Mouse (Mus musculus) spleen, adult 18-20 months (tissue): ENCODE measurements around the gene Phb.

Experiments used
- DNase-seq, 2 experiments: peaks; one replicate each; pipeline ENCODE4 v3.0.0; 2022; ENCODE audit warnings: mixed read lengths in 2 of 2

Phb gene

DNA sequence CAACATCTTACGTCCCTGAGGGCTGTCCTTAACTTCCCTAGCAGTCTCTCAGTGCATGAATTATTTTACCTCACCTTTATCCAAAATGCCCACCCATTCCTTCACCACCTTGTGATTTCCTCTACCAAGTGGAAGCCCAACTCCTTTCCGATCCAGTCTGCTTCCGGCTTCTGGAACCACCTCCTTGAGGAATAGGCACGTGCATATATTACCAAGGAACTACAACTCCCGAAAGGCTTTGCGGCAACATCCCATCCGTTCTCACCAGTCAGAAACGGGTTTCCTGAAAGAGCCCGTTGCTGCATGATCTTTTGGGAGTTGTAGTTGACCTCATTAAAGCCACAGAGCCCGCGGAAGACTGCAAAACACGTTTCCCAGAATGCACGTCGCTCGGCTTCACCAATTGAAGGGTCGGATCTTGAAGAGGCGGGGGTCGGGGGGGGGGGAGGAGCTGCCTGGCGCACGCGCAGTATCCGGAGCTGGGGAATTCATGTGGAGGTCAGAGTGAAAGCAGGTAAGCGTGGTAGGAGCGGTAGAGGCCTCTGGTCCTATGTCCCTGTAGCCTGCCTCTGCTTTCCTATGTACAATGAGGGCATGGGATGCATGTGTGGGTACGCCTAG lies at the start of gene Phb:
Phb (plus strand) TSS at position 429 of the 621 bp plus-strand sequence.
- DNase-seq = peak; percentile 83 to 84

DNA sequence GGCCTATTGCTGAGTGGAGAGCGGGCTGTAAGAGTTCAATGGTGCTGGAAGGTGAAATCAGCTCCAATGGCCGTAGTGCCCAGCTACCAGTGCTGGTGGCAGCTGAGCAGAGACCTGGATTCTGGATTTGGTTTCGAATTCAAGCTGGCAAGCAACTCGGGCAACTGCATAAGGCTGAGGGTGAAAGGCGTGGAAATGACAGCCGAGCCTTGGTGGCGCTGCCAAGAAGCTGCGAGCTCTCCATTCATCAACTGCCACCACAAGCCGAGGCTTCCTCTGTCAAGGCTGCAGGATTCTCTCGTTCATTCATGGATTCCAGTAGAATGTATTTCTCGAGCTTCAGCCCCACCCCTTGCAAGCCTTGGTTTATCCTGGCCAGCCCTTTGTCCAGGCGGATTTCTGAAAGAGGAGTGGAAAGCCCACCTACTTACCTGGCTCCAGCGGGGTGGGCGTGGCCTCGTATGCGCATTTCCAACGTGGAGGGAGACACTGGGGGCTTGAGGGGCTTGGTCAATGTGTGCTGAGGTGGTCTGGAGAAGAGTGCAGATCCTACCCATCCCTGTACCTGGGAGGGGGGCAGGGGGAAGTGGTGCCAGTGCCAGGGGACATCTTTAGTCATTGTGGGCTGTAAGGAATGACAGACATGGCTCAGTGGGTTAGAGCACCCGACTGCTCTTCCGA lies 48.8 kb upstream of the Phb start:
- DNase-seq = no peak

DNA sequence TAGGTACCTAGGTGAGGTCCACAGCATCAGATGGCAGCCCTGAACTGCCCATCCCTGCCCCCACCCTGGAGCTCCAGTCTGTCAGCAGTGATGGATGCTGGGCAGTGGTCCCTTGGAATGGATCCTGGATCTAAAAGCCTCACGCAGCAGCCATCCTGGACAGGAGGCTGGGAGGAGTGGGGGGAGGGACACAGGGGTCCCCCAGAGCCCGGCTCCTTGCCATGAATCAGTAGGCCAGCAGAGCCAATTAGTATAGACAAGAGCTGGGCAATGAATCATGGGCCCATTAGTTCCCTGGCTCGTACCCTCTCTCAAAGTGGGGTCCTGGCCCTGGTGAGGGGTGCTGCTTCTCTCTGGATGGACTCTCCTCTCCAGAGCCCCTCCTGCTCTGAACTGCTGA lies 47.7 kb upstream of the Phb start:
- DNase-seq = no peak

DNA sequence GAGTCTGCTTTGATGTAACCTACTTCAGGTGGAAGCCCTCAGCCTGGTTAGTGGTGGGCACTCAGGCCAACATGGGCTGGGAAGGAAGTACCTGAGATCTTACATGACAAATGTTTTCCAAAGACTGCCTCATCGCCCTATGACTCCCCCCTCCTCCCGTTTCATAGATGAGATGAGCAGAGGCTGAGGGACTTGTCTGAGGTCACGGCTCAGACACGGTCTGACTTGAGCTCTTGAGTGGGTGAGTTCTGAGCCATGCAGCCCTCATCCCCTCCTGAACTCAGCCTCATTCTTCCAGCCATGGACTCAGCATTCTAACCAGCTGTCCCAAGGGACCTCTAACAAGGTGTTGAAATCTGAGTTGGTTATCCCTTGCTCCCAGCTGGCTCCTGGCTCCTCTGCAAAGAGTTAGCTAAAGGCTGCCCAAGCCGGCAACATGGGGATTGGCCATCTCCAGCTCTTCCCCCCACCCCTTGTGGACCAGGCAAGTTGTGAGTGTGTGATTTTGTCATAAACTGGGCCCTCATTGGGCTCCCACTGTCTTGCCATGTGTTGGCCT lies 46.8 kb upstream of the Phb start:
- DNase-seq = no peak

DNA sequence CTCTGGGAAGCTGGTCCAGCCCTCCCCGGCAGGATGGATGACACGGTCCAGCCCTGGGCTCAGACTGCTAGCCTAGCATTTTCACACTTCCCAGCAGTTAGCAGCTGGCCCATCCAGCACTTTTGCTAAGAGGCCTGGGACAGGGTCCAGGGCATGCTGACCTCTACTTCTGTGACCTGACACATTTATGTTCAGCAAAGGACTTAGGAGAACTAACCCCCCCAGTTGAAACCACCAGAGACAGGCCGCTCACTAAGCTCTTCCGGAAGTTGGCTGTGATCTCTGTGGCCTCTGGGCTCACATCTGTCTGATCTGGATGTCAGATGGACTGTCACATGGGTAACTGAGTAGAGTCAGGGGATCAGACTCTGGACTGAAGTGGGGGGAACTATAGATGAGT lies 45.7 kb upstream of the Phb start:
- DNase-seq = no peak

DNA sequence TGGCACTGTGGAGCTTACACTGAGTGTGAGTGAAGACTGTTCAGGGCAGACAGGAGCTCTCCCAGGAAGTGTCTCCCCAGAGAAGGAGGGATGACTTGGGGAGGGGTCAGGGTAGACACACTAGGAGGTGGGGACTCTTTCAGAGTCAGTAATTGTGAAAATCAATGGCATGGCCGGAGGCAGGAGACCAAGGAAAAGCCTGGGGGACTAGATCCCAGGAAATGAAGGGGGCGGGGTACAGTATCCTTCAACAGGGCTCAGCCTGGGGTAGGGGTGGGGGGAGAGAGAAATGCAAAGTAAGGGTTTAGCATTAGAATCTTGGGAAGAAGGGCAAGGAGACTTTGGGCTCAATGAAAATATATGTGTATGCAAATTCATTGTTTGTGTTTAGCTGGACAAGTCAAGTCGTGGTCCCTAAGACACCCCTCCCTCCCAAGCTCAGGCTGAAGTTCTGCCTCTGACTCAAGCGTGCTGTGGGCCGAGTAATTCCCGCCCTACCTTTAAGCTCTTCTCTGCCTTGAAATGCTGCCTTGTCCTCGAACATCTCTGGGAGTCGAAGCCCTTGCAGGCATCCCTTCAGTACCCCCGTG lies 45.1 kb upstream of the Phb start:
- no peak for DNase-seq

DNA sequence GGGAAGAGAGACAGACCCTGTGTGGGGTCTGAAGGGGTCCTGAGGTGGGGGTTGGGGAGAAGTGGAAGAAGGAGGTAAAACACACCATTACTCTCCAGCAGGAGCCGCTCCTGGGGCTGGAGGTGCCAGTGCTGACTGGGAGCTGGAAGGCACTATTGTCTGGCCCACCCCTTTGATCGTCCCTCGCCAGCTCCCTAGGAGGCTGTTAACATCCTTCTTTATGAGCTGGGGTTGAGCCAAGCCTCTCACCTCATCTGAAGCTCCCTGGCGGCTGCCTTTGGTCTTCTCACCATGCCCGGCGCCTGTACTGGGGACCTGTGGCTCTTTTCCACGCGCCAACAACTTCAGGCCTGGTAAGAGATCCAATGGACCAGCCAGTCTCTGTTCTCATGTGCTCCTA lies 44.3 kb upstream of the Phb start:
- DNase-seq = no peak

DNA sequence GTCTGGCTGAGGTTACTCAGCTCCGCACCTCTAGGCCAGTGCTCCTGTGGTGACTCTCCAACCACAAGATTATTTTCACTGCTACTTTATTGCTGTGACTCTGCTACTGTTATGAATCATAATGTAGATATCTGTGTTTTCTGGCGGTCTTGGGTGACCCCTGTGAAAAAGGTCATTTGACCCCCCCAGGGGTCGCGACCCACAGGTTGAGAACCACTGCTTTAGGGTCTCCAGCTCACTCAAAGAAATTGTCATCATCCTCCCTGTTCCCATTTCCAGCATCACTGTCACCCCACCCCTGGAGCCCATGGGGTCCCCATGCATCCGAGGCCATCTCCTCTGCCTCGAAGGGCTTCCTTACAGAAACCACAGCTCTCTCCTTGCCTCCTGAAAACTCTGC lies 36.2 kb upstream of the Phb start:
- DNase-seq = no peak

DNA sequence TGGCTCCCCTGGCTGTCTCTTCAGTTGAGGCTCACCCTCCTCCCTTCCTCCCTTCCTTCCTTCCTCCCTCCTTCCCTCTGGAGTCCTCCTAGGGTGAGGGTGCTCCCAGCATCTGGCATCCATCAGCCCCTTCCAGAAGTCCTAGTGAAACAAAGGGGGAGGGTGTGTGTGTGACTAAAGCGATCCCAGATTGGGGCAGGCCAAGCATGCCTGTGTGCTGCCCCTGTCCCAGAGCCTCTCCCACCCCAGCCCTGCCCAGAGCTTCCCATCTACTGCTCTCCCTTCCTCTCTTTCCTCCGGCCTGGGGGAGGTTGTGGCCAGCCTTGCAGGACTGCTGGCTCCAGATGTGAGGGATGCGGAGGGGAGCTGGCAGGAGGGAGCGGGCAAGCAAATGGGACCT lies 35.5 kb upstream of the Phb start:
- no peak for DNase-seq

DNA sequence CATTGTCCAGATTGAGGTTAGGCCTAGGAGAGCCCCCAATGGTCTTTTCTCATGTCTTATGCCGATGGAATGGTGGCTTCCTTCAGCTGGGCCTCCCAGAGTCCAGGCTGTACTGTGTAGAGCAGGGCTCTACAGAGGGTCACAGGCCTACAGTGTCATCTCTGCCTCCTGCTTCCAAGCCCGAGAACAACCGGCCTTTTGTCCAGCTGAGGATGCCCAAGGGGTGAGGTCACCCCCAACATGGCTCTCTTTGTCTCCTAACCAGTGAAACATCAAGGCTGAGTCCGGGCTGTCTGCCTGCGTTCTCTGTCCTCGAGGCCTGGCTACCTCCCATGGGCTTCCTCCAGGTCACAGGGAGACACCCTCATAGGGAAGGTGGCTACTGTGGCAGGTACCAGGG lies 34.3 kb upstream of the Phb start:
- DNase-seq = no peak

DNA sequence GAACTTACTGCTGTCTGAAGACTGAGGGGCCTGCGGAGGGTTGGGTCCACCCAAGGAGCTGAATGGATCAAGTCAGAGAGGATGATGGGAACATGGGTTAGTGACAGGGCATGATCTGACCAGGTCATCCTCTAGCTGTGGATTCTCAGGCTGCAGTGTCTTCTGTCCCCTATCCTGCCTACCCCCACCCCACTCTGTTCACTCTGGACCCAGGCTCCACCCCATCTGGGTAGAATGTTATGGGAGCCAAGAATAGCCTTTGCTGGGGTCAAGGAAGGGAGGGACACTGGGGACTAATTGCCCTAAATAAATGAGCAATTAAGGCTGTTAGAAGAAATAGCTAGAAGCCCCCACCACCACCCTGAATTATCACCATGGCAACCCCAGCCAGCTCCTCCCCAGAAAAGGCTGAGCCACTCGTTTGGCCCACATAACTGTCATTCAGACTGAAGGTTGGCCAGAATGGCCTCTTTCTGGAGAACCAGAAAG lies 33.2 kb upstream of the Phb start:
- no peak for DNase-seq

DNA sequence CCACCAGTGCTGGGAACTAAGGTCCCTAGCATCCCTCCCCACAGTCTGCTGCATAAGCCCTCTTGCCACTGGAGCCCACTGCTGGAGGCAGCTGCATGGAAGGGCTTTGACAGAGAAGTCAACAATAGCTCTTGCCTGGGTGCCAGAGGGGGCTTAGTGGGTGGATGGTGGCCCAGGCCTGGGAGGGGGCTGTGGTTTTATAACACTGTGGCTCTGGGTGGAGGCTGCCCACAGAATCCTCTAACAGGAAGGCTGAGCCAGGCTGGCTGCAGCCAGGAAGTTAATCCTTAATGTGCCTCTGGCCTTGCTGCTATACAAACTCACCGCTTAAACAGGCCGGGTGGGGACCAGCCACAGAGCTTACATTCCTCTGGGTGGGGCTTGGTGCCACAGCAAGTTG lies 31.7 kb upstream of the Phb start:
- no peak for DNase-seq

DNA sequence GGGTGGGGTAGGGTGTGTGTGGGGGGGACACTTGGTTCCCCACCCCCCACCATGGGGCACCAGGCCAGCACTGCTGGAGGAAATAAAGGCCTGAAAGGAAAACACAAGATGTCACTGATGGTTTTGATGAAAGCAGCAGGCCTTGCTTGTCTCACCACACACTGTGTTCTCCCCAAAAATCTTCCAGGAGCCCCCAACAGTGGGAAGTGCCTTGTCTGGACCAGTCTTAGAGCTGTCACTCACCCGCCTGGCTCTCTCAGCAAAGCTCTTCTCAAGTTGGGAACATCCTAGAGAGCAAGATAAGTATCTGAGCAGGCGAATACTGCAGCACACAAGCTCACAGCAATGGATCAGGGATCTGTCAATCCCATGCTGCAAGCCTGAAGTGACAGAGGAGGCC lies 26.0 kb upstream of the Phb start:
- DNase-seq = no peak

DNA sequence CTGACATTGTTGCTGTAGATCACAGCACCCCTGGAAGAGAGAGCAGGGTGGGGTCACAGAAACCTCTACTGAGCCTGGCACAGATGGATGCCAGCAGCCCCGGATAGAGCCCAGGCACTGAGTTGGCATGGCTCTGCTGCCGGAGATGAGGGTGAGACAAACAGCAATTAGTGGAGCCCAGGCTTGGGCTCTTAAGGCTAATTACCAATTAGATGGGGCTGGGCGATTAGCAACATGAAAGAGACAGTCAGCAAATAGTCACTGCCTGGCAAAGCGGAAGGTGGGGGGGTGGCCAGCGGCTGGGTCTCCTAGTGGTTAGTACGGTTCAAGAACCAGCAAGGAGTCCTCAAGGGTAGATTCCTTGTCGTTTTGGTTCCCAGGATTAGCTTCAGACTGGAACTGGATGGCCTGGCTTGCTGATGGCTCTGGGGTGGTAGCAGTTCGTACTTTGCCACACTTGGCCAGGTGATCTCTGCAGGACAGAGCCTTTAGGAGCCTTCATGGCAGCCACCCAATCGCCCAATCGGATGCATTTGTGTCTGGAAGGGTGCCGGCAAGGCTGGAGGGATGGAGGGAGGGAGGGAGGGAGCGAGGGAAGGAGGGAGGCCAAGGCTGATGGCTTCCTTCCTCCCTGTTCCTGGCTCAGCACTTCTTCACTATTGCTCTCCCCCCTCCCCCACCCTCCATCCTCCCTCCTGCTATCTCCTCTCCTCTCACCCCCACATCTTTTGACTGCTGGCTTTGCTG lies 24.1 kb upstream of the Phb start:
- DNase-seq = no peak

DNA sequence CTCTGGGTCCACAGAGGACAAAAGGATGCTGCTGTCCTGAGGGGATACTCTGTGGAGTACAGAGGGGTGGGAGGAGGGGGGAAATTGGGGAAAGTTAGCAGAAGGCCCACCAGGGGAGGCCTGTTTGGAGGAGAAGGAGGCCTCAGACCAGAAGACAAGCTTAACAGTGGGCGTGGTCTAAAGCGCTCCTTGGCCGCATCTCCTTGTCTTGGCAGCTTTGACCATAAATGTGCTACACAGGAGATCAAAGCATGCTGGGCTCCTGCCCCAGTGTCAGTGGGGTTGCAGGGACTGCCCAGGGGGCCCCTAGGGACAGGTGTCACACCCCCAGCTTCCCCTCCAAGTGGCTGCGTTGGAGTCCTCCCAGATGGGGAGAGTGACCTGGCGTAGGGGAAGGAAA lies 22.9 kb upstream of the Phb start:
- no peak for DNase-seq

DNA sequence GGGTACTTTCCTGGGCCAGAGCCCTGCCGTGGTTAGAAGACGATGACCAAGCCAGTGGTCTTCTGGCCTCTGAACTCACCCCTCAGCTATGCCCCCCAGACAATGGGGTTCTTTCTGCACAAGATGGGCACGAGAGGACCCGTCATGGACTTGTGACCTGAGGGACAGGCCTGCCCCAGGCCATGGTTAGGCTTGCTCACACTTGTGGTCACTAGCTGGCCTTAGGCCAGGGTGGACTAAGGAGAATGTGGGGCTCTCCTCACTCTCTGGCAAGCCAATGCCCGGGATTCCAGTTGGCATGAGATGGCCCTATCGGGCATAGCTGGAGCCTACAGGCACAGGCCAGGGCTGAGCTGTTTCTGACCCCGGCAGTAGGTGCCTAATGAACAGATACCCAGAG lies 22.4 kb upstream of the Phb start:
- DNase-seq = no peak

DNA sequence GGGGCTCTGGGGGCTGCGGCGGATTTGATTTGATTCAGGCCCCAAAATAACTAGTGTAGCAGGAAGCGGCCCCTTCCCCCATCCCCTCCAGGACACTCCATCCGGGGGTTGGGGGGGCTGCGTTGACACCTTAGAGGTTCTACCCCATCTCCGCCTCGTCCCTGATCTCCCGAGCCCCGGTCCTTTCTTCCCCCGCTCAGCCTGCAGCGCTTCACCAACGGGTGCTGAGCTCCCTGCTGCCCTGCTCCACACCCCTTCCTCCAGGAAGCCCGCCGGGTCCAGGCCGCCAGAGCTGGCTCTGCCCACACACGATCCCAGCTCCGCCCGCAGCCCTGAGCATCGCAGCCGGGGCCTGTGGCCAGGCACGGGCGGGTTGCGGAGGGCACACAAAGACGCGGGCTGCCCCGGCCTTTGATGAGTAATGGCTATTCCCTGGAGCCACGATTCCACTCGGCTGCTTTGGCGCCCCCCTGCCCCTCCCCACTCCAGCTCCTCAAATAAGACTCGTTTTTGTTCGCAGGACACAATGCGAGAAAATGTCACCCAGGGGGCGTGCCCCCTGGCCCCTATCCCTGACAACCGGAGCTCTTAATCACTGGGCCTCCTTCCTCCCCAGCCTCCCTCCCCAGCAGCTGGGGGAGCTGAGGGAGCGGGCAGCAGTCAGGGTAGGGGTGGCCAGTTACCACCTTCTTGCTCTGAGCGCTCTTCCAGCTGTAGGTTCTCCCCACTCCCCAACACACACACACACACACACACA lies 21.2 kb upstream of the Phb start:
- no peak for DNase-seq

DNA sequence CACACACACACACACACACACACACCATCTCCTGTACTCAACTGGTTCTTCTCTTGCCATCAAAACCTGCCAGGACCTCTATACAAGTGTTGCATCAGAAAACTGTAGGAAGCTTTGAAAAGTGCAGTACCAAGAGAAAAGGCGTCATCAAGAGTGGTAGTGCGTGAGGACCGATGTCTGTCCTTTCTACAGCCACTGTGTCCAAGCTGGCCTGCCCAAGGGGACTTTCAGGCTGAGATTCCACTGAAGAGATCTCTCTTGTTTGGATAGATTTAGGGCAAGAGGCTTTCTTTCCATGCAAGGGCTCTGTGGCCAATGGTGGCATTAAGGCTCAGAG lies 20.6 kb upstream of the Phb start:
- no peak for DNase-seq

DNA sequence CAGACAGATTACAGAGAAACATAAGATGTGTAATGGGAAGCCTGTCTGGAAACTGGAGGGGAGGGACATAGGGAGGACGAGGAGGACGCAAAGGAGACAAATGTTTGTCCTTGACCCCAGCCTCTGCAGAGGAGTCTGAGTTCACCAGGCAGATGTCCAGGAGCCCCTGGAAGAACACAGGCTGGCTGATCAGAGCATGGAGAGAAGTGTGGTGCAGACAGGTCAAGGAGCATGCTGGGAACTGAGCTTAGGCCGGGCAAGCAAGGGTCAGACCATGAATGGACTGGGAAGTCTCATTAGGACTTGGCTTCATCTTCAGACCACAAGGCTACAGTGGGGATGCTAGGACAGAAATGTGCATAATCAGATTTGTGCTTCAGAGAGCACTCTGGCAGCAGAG lies 19.0 kb upstream of the Phb start:
- DNase-seq = no peak

DNA sequence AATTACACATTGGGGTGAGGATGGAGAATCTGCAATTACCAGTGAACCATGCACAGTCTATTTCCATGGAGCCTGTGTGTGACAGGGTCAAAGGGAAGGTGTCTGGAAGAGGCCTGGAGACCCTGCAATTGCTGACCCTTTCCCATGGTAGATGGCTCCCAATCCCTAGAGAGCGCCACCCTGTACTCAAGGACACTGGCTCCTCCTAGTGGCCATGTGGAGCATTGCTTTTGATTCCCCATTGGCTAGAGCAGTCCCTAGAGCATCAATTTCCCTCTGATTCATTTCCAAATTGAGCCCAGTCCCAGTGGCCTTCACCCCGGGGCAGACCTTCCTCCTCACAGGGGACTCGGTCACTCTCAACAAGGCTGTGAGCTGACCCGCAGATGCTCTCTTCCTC lies 17.9 kb upstream of the Phb start:
- peak; percentile 27 to 69 for DNase-seq

DNA sequence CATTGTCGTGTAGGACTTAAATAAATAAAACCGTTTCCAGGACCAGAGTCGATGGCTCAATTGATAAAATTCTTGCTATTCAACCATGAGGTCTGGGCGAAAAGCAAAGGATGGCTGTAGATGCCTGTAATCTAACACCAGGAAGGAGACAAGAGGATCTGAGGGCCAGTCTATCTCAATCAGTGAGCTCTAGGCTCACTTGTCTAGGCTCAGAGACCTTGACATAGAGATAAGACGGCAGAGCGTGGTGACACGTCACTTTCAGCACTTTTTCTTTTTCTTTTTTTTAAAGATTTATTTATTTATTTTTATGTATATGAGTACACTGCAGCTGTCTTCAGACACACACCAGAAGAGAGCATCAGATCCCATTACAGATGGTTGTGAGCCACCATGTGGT lies 17.2 kb upstream of the Phb start:
- no peak for DNase-seq

DNA sequence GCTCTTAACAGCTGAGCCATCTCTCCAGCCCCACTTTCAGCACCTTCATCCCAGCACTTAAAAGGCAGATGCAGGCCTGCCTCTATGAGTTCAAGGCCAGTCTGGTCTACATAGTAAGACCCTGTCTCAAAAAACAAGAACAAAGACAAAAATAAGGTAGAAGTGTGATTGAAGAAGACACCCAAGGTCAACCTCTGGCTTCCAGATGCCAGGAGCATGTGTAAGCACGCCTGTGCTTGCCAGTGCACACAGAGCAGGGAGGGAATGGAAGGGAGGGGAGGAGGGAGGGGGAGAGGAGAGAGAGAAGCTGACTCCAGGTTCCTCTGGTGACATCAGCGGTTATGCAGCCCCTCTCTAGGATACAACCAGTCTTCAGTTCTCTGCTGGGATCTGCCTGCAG lies 16.8 kb upstream of the Phb start:
- DNase-seq = no peak

DNA sequence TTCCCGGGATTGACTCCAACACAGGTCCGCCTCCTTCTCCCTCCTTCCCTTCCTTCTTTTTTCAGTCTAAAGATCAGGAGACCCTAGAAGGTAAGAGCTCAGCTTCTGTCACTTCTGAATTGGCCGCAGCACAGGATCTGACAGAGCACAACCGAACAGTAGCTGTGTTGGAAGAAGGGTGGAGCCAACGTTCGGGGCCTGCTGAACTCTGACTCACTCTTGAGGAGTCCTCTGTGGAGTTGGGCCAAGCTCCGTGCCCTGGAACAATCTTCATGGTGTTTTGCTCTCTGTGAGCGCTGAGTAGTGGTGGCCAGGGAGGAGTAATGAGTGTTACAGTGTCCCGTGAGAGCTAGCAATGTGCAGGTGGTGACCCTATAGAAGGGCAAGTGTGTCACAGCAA lies 15.8 kb upstream of the Phb start:
- DNase-seq = no peak
